Mouse (Mus musculus): ENCODE measurements around the gene Arhgap10.

Gene Arhgap10

GRCm38 (mm10) chr8:77516845-77517244 lies 908 bp downstream of the Arhgap10 start:
- no peak for DNase-seq (ENCODE audit: low spot score in 2 of 2)

- no peak for DNase-seq (ENCODE audit: low spot score in 2 of 2)
Measured at GRCm38 (mm10) chr8:77515786-77516185, 2.0 kb downstream of the Arhgap10 start.

GRCm38 (mm10) chr8:77515201-77515600 lies 2.6 kb downstream of the Arhgap10 start:
- no peak for DNase-seq (ENCODE audit: low spot score in 2 of 2)

DNA sequence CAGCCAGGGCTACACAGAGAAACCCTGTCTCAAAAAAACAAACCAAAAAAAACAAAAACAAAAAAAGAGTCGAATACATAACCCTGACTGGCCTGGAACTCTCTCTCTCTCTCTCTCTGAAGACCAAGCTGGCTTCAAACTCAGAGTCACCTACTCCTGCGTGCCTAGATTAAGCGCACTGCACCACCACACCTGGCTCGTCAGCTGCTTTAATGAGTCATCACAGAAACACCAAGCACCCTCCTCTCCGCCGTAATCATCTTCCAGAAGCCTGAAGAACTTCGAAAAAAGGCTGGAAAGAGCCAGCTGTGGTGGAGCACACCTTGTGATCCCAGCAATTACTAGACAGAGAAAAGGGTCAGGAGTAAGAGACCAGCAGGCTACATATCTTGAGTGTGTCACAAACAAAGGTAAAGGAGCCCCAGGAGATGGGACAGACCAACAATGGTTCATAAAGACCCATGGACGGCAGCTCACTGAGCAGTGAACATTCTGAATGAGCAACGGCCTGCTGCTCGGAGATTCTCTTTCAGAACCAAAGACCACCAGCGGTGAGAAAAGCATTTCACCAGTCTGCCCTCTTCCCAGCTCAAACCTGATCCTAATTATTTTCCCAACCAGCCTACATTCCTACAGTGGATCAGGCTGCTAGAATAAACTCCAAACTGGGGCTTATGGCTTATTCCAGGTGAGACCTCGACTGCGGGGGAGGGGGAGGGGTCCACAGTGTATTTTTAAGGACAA lies 5.8 kb downstream of the Arhgap10 start:
- DNase-seq (ENCODE audit: low spot score in 2 of 2) = no peak

- DNase-seq (ENCODE audit: low spot score in 2 of 2) = no peak
Measured at GRCm38 (mm10) chr8:77510426-77510825, 7.3 kb downstream of the Arhgap10 start.

GRCm38 (mm10) chr8:77509044-77509443 lies 8.7 kb downstream of the Arhgap10 start:
- DNase-seq (ENCODE audit: low spot score in 2 of 2) = no peak

DNA sequence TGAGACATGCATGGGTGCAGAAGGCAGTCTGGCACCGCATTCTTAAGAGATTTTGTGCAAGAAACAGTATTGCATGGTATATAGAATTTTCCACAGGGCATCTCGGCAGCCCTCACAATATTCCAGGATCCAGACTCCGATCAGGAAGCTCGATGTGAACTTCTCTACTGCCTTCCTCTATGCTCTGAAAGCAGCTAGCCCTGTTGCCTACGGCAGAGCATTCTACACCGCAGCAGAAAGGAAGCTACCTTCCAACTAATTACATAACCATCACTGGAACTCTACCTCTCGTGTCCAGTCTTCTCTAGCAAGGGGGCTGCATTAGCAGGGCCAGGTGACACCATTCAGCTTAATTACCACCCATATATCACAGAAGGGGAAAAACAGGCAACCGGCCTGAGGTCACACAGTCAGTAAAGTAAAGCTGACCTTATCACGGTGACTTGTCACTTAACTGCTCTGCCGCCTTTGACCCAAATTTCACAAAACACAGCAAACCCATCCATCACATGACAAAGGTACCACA lies 10.2 kb downstream of the Arhgap10 start:
- no peak for DNase-seq (ENCODE audit: low spot score in 2 of 2)

DNA sequence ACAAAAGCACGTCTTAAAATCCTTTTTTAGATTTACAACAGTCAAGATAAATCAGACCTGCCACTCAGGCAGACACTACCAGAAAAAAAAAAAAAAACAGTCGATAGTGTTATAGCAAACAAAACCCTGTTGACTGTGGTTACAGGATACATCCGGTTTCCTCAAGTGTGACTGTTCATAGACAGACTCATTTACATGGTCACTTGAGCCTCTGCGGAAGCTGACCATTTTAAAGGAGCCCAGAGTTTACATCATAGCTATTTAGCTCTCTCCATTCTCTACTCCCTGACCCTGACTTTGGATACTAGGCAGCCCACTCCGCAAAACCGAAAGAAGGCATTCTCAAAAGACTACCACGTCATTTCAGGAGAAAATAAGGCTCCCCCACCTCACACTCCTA lies 11.2 kb downstream of the Arhgap10 start:
- no peak for DNase-seq (ENCODE audit: low spot score in 2 of 2)

- no peak for DNase-seq (ENCODE audit: low spot score in 2 of 2)
Measured at GRCm38 (mm10) chr8:77502547-77502946, 15.2 kb downstream of the Arhgap10 start.

- DNase-seq (ENCODE audit: low spot score in 2 of 2) = no peak
Measured at GRCm38 (mm10) chr8:77501131-77501530, 16.6 kb downstream of the Arhgap10 start.

DNA sequence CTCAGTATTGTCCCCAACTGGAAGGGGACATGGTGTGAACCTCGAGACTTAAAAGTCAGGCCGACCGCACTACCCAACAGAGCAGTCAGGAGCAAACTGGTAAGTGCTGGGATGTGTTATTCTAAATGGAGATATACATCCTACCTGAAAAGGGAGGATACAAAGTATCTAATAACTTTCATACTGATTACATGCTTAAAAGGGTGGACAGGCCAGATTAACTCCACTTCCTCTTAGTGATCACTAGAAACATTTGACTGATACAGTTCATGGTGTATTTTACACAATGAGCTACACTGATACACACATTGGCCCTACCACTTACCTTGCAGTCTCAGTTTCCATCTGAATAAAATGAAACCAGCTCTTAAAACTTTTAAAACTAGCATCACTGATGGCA lies 17.5 kb downstream of the Arhgap10 start:
- DNase-seq (ENCODE audit: low spot score in 2 of 2) = no peak

GRCm38 (mm10) chr8:77497442-77497841 lies 20.3 kb downstream of the Arhgap10 start:
- no peak for DNase-seq (ENCODE audit: low spot score in 2 of 2)

- DNase-seq (ENCODE audit: low spot score in 2 of 2) = no peak
Measured at GRCm38 (mm10) chr8:77496253-77496652, 21.5 kb downstream of the Arhgap10 start.

GRCm38 (mm10) chr8:77494376-77495328 lies 23.1 kb downstream of the Arhgap10 start:
- DNase-seq (ENCODE audit: low spot score in 2 of 2) = no peak

GRCm38 (mm10) chr8:77492356-77493058 lies 25.2 kb downstream of the Arhgap10 start:
- no peak for DNase-seq (ENCODE audit: low spot score in 2 of 2)

DNA sequence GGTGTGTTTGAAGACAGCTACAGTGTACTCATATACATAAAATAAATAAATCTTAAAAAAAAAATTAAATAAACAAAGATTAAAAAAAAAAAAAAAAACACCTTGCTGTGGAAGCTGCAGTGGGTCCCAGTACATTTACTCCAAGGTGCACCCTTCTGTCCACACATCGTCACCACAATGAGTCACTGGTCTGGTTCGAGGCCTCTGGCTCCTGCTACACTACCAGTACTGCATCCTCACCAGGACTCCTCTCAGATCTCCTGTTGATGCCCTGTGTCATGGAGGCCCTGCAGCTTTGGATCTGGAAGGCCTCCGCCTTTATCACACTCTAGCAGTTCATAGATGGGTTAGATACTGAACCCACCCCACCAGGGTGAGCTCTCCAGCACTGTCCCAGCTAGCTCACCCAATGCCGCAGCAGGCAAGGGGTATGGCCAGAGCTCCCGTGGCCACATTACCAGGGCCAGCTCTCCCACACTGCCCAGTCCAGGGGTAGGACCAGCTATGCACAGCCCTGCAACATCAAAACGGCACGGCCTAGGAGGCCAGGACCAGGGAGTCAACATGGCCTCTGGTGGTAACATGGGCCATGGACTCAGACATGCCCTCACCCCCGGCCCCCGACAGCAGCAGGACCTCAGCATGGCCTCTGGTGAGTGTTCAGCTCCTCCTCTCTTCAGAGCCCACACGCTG lies 26.4 kb downstream of the Arhgap10 start:
- no peak for DNase-seq (ENCODE audit: low spot score in 2 of 2)

- DNase-seq (ENCODE audit: low spot score in 2 of 2) = peak in 1 of 2 experiments; percentile 65
Measured at GRCm38 (mm10) chr8:77490095-77490781, 27.5 kb downstream of the Arhgap10 start.

GRCm38 (mm10) chr8:77489235-77489634 lies 28.5 kb downstream of the Arhgap10 start:
- DNase-seq (ENCODE audit: low spot score in 2 of 2) = no peak

- peak in 1 of 2 experiments; percentile 38 for DNase-seq (ENCODE audit: low spot score in 2 of 2)
Measured at GRCm38 (mm10) chr8:77488215-77488606, 29.5 kb downstream of the Arhgap10 start.

GRCm38 (mm10) chr8:77487590-77488214 lies 30.1 kb downstream of the Arhgap10 start:
- DNase-seq (ENCODE audit: low spot score in 2 of 2) = no peak

All from urinary bladder, postnatal 4 days (tissue).